Mouse (Mus musculus) bone marrow macrophage, adult 2 months (primary cell): ENCODE data around the gene Hoxb9. TPM values are rescaled to one million over a fixed set of nuclear protein-coding genes. Genes with fewer than 3 reads are reported as not detected.

Experiments
- H3K27ac ChIP-seq: 2 replicates; pipeline ENCODE4 v1.5.1; 2012; ENCODE audit warnings: low read depth, low read length; ENCODE audit not compliant: insufficient read depth
- H3K4me1 ChIP-seq: 2 replicates; pipeline ENCODE4 v1.6.1; 2012; ENCODE audit warnings: low read length; ENCODE audit not compliant: control insufficient read depth, insufficient read depth
- H3K4me3 ChIP-seq: 2 replicates; pipeline ENCODE4 v1.5.1; 2012; ENCODE audit warnings: mild to moderate bottlenecking, low read length, moderate library complexity; ENCODE audit not compliant: insufficient read depth
- CTCF ChIP-seq: IDR thresholded peaks from 2 replicates; pipeline ENCODE4 v1.5.1; 2012; ENCODE audit warnings: low read depth, mild to moderate bottlenecking, low read length, moderate library complexity
- POLR2A ChIP-seq: IDR thresholded peaks from 2 replicates; pipeline ENCODE4 v1.6.1; 2012; ENCODE audit warnings: mild to moderate bottlenecking, low read depth, low read length, borderline replicate concordance
- polyA plus RNA-seq: library from polyadenylated mRNA; stranded (reverse); fragments of >200 nt; gene quantifications from 2 replicates; pipeline ENCODE4 v1.2.4, GENCODE M21; 2012; ENCODE audit not compliant: missing spikeins, insufficient read depth, insufficient read length

The Hoxb9 gene
- polyA plus RNA-seq, 1 experiment: not detected

DNA sequence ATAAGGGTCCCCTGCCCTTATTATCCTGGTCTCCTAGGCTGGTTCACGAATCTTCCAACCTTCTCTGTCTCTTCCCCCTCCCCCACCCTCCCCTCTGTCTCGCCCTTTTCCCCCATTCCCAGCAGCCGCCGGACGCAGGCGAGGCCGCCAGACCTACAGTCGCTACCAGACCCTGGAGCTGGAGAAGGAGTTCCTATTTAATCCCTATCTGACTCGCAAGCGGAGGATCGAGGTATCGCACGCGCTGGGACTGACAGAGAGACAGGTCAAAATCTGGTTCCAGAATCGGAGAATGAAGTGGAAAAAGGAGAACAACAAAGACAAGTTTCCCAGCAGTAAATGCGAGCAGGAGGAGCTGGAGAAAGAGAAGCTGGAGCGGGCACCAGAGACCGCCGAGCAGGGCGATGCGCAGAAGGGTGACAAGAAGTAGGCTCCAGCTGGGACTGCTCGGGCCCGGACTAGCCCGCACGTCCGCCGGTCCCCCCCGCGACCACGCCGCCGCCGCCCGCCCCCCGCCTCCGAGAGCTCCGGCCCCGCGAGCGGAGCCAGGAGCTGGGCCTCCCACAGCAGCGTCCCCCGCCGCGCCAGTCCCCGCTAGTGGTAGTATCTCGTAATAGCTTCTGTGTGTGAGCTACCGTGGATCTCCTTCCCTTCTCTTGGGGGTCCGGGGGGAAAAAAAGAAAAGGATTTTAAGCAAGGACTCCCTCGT is 12.9 kb downstream of the Hoxb9 start:
- Histone ChIP-seq H3K4me3 (peak overlapping the region; percentile 30), H3K27ac (no peak overlapping the region), H3K4me1 (peaks cover 5% of the 10 kb centered on the region; the same call in 1 of the 2 replicates)
- no peak for TF ChIP-seq CTCF
- no peak for TF ChIP-seq POLR2A

- Histone ChIP-seq H3K27ac (no peak overlapping the region), H3K4me1 (peaks cover 5% of the 10 kb centered on the region; the same call in 1 of the 2 replicates), H3K4me3 (peak overlapping the region; percentile 30)
- TF ChIP-seq POLR2A: no peak
- no peak for TF ChIP-seq CTCF
Observed at GRCm38 (mm10) chr11:96284774-96285734, 13.8 kb downstream of the Hoxb9 start.

- peak within 1 kb of the TSS; percentile 52 for H3K4me3 ChIP-seq
Observed at GRCm38 (mm10) chr11:96285771-96286738, 14.8 kb downstream of the Hoxb9 start, which contains the start of gene Hoxb7. Hoxb7 (plus strand) TSS chr11:96286623.

DNA sequence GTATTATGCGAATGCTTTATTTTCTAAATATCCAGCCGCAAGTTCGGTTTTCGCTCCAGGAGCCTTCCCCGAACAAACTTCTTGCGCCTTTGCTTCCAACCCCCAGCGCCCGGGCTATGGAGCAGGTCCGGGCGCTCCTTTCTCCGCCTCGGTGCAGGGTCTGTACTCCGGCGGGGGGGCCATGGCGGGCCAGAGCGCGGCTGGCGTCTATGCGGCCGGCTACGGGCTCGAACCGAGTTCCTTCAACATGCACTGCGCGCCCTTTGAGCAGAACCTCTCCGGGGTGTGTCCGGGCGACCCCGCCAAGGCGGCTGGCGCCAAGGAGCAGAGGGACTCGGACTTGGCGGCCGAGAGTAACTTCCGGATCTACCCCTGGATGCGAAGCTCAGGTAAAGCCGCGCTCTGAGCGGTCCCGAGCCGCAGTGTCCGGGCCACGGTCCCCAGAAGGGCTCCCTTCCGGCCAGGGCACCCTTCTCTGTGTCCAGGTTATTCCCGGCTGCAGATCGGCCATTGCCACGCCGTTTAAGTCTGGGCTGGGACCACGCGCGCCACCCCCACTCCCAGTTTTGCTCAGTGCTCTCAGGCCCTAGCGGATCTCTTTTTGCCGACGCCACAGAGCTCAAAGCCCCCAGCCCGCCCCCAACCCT is 15.6 kb downstream of the Hoxb9 start:
- H3K4me1 ChIP-seq: peaks cover 5% of the 10 kb centered on the region; the same call in 1 of the 2 replicates
- no peak overlapping the region for H3K27ac ChIP-seq
- TF ChIP-seq CTCF (no peak), POLR2A (no peak)
- H3K4me3 ChIP-seq: peak overlapping the region; percentile 52

More at GRCm38 (mm10) chr11:96285771-96286738, 14.8 kb downstream of the Hoxb9 start, which contains the start of gene Hoxb7:
- no peak for TF ChIP-seq CTCF
- TF ChIP-seq POLR2A: no peak
- Histone ChIP-seq H3K4me1 (peaks cover 5% of the 10 kb centered on the region; the same call in 1 of the 2 replicates), H3K27ac (no peak within 1 kb of the TSS)

DNA sequence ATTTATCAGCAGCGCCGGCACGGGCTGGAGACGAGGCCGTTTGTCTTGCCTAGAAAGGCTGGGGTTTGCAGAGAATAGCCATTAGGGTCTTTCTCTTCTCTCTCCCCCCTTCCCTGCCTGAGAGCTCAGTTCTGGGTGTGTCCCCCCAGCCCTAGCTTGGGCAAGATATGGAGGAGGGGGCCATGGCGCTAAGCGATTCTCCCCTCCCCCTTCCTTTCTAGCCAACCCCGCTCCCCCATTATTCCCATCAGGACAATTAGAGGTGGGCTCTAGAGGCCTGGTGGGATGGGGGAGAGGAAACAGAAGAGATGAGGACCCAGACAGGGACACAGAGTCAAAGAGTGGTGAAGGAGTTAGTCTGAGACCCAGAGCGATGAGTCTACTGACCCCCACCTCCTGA is 16.2 kb downstream of the Hoxb9 start:
- no peak overlapping the region for H3K4me3 ChIP-seq
- TF ChIP-seq POLR2A: no peak
- no peak for TF ChIP-seq CTCF
- no peak overlapping the region for H3K27ac ChIP-seq
- peaks cover 5% of the 10 kb centered on the region; the same call in 1 of the 2 replicates for H3K4me1 ChIP-seq

- H3K4me1 ChIP-seq: peaks cover 5% of the 10 kb centered on the region; the same call in 1 of the 2 replicates
- TF ChIP-seq CTCF: no peak
- TF ChIP-seq POLR2A: no peak
- H3K27ac ChIP-seq: no peak overlapping the region
Observed at GRCm38 (mm10) chr11:96288455-96289221, 17.4 kb downstream of the Hoxb9 start.

DNA sequence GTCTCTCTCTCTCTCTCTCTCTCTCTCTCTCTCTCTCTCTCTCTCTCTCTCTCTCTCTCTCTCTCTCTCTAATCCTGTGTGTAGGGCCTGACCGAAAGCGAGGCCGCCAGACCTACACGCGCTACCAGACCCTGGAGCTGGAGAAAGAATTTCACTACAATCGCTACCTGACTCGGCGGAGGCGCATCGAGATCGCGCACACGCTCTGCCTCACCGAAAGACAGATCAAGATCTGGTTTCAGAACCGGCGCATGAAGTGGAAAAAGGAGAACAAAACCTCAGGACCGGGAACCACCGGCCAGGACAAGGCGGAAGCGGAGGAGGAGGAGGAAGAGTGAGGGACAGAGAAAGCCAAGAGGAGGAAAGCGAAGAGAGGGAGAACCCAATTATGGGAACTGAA is 18.0 kb downstream of the Hoxb9 start:
- no peak overlapping the region for H3K27ac ChIP-seq
- H3K4me3 ChIP-seq: no peak overlapping the region
- peaks cover 5% of the 10 kb centered on the region; the same call in 1 of the 2 replicates for H3K4me1 ChIP-seq
- no peak for TF ChIP-seq CTCF
- TF ChIP-seq POLR2A: no peak

More at GRCm38 (mm10) chr11:96288455-96289221, 17.4 kb downstream of the Hoxb9 start:
- no peak overlapping the region for H3K4me3 ChIP-seq

- TF ChIP-seq POLR2A (no peak), CTCF (no peak)
- Histone ChIP-seq H3K27ac (no peak overlapping the region), H3K4me1 (peaks cover 2% of the 10 kb centered on the region; the same call in 1 of the 2 replicates), H3K4me3 (no peak overlapping the region)
Observed at GRCm38 (mm10) chr11:96289837-96290236, 18.6 kb downstream of the Hoxb9 start.
